Mouse (Mus musculus) heart, embryonic 16.5 days (tissue): ENCODE measurements around the gene Slc16a4. TPM values are rescaled to one million over a fixed set of nuclear protein-coding genes. Genes with fewer than 3 reads are reported as not detected.
A peak's percentile ranks its signal among the peaks of the same experiment; 100 is the strongest.

Experiments used
- ATAC-seq: fragments of 200-750 bp; cut with Nextera tagmentation; replicated peaks from 2 replicates; pipeline ENCODE4 v1.8.0; 2017; ENCODE audit warnings: moderate number of reproducible peaks; ENCODE audit not compliant: insufficient read depth, low FRiP score; ENCODE audit errors: extremely low read depth
- H3K27ac ChIP-seq: fragments of 300-500 bp; sonication (generic); 2 replicates; pipeline ENCODE4 v1.5.1; 2014; ENCODE audit warnings: mild to moderate bottlenecking, low read length, control low read depth, moderate library complexity
- H3K27me3 ChIP-seq: fragments of 300-500 bp; sonication (generic); 2 replicates; pipeline ENCODE4 v1.6.1; 2014; ENCODE audit warnings: low read length, mixed read lengths; ENCODE audit not compliant: control insufficient read depth, insufficient read depth
- H3K36me3 ChIP-seq: fragments of 300-500 bp; sonication (generic); 2 replicates; pipeline ENCODE4 v1.6.1; 2014; ENCODE audit not compliant: control insufficient read depth, insufficient read depth
- H3K4me1 ChIP-seq: fragments of 300-500 bp; sonication (generic); 2 replicates; pipeline ENCODE4 v1.6.1; 2014; ENCODE audit warnings: low read length, mixed read lengths; ENCODE audit not compliant: control insufficient read depth, insufficient read depth
- H3K4me2 ChIP-seq: fragments of 300-500 bp; sonication (generic); 2 replicates; pipeline ENCODE4 v1.6.1; 2014; ENCODE audit warnings: low read depth, mild to moderate bottlenecking, control low read depth, low read length
- H3K4me3 ChIP-seq: fragments of 300-500 bp; sonication (generic); 2 replicates; pipeline ENCODE4 v1.5.1; 2014; ENCODE audit warnings: mild to moderate bottlenecking, control low read depth, low read length
- H3K9ac ChIP-seq: fragments of 300-500 bp; sonication (generic); 2 replicates; pipeline ENCODE4 v1.6.1; 2014; ENCODE audit warnings: low read length, control low read depth
- H3K9me3 ChIP-seq: fragments of 300-500 bp; sonication (generic); replicated peaks from 2 replicates; pipeline ENCODE4 v1.6.1; 2016; ENCODE audit warnings: low read length; ENCODE audit not compliant: control insufficient read depth
- WGBS: fragments of 180-500 bp; shearing (Covaris S2); extraction: QIAGEN DNeasy Blood & Tissue Kit; methylation state at CpG from one replicate; pipeline ENCODE4 v1.1.7; 2014; 5-methylcytosine and 5-hydroxymethylcytosine counted together
- polyA plus RNA-seq: library from polyadenylated mRNA; unstranded; fragments of >200 nt; fragmentation: Nextera tagmentation; extraction: Ambion mirVana; gene quantifications from 2 replicates; pipeline ENCODE4 v1.2.1, GENCODE M21; 2015

Gene Slc16a4
- polyA plus RNA-seq, 1 experiment from 2014 or later: 1.2 TPM

DNA sequence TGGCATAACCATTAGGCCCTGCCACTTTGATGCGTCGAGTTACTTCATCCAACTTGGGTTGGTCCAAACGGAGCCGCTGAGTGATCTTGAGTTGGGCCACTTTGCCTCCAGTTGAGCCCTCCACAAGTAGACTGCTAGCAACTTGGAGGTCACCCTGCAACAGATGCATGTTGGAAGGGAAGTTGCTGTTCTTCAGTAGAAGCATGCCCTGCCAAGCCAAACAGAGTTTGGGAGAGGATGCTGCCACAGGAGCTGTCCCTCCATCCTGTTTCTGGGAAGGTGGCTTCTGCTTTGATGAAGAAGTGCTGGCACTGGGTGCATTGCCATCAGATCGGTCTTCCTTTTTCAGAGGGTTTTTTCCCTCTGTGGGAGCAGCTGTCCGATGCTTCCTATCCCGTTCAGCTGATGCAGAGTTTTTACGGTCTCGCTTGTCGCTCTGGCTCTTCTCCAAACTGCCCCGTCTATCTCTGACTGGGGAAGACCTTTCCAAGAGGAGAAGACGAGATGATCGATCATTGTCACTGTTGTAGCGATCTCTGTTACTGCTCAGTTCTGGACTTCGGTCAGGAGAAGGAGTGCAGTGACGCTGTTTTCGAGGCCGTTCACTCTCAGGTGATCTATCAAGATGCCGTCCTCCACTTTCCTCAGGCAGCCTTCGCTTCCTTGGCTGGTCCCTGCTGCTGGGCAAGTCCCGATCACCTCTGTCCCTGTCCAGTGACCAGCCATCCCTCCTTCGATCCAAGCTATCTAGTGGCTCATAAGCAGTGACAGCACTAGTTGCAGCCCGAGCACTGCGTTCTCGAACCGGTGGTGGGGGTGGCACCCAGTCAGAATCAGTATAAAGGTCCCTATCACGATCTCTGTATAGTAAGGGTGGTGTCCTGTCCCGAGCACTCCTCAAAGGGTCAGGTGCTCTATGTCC lies 39.7 kb downstream of the Slc16a4 start:
- Histone ChIP-seq H3K4me2 (peak overlapping the region; percentile 95), H3K27me3 (no peaks in the 10 kb centered on the region), H3K4me1 (peaks cover 30% of the 10 kb centered on the region), H3K27ac (no peak overlapping the region), H3K9ac (peak overlapping the region; percentile 95), H3K9me3 (no peaks in the 10 kb centered on the region), H3K4me3 (peak overlapping the region; percentile 99), H3K36me3 (peaks cover 20% of the 10 kb centered on the region)
- no peak for ATAC-seq
- 42% methylated on average over 28 of the region's 28 CpGs for WGBS

DNA sequence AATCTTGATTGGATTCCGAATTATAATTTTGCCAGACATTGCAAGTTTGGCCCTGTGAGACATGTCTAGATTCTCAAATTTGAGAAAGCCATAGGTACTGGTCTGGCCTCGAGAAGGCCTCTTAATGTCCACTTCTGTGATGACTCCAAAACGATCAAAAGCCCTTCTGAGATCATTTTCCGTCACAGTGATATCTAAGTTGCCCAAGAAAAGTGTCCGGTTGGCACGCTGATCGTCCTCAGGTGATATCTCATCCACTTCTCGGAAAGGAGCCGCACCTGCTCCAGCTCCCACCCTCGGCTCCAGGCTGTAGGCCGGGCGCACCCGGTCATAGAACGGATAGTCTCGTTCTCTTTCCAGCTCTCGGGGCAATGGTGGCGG lies 40.7 kb downstream of the Slc16a4 start:
- Histone ChIP-seq H3K4me1 (peaks cover 30% of the 10 kb centered on the region), H3K36me3 (peaks cover 18% of the 10 kb centered on the region; the same call in 1 of the 2 replicates), H3K9ac (peak overlapping the region; percentile 95), H3K27ac (peak overlapping the region; percentile 98), H3K9me3 (no peaks in the 10 kb centered on the region), H3K4me2 (peak overlapping the region; percentile 95), H3K27me3 (no peaks in the 10 kb centered on the region), H3K4me3 (peak overlapping the region; percentile 99)
- no peak for ATAC-seq
- 13% methylated on average over 17 of the region's 17 CpGs for WGBS

- Histone ChIP-seq H3K36me3 (peaks cover 18% of the 10 kb centered on the region; the same call in 1 of the 2 replicates), H3K9ac (peak overlapping the region; percentile 95), H3K4me2 (peak overlapping the region; percentile 95), H3K27ac (peak overlapping the region; percentile 98), H3K27me3 (no peaks in the 10 kb centered on the region), H3K4me1 (peaks cover 30% of the 10 kb centered on the region), H3K9me3 (no peaks in the 10 kb centered on the region), H3K4me3 (peak overlapping the region; percentile 99)
- peak; percentile 16; the same call in 1 of the 2 replicates for ATAC-seq
- under 1% methylated on average over 75 of the region's 75 CpGs for WGBS
Measured at GRCm38 (mm10) chr3:107332127-107332959, 41.3 kb downstream of the Slc16a4 start.

DNA sequence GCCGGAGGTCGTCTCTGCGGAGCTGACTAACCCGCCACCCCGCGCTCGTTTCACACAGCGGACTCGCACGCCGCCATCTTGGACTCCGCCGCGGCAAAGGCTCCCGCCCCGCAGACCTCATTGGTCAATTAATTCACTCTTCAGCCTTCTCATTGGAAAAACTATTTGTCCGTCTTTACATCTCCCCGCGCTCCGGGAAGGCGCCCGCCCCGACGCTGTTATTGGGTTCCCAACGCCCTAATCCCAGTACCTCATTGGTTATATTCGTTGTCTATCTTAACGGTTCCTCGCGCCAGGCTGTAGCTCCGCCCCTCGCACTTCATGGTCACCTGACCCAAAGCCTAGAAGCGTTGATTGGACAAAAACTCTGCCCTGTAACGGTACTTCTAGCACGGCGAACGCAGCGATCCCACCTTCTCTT lies 41.9 kb downstream of the Slc16a4 start:
- peaks cover 28% of the 10 kb centered on the region for H3K4me1 ChIP-seq
- peak; percentile 95 for ATAC-seq
- H3K27me3 ChIP-seq: no peaks in the 10 kb centered on the region
- peak overlapping the region; percentile 95; the same call in 1 of the 2 replicates for H3K4me2 ChIP-seq
- H3K36me3 ChIP-seq: peaks cover 15% of the 10 kb centered on the region; the same call in 1 of the 2 replicates
- H3K9me3 ChIP-seq: no peaks in the 10 kb centered on the region
- H3K9ac ChIP-seq: peak overlapping the region; percentile 95
- peak overlapping the region; percentile 99 for H3K27ac ChIP-seq
- WGBS: under 1% methylated on average over 37 of the region's 37 CpGs
- peak overlapping the region; percentile 99 for H3K4me3 ChIP-seq

DNA sequence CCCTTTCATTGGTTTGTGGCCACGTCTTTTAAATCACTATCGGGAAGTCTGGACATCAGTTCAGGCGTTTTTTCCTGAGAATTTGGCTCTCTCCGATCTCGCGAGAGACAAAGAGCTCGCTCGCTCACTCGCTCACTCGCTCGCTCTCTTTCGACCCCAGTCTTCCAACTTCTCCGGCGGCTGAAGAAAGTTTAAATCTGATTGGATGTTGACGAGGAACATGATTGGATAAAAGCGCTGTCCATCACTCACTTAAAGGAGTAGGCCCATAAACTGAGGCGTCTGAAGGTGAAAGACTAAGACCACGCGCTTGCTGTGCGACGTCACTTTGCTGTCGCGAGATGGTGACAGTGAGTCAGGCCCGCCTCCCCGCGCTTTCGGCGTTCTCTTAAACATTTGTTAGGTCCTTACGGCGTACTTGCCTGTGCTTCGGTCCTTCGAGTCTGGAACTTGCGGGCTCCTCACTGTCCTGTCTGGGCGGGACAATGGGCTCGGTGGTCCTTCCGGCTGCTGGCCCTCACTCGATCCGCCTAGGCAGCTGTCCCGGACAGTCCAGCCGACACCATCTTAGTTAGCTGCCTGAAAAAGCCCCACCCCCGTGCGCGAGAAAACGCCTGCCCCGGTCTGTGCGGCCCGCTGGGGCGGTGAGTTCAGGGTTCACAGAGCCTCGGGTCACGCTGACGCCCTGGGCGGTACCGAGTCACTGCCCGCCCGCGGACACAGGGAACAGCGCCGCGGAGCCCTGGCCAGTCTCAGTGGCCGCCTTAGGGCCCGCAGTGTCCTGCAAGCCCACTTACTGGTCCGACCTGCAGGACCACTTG lies 42.6 kb downstream of the Slc16a4 start, which contains the start of gene Rbm15:
Gene Rbm15 (minus strand): TSS at position 293 of the 821 bp plus-strand sequence.
- H3K9me3 ChIP-seq: no peaks in the 10 kb centered on the region

GRCm38 (mm10) chr3:107334202-107334934 lies 43.3 kb downstream of the Slc16a4 start:
- ATAC-seq: no peak
- Histone ChIP-seq H3K9ac (peak overlapping the region; percentile 95), H3K4me1 (peaks cover 25% of the 10 kb centered on the region), H3K4me3 (peak overlapping the region; percentile 80), H3K9me3 (no peaks in the 10 kb centered on the region), H3K27ac (peak overlapping the region; percentile 99), H3K27me3 (no peaks in the 10 kb centered on the region), H3K36me3 (peaks cover 15% of the 10 kb centered on the region; the same call in 1 of the 2 replicates), H3K4me2 (peak overlapping the region; percentile 92)
- WGBS: 10% methylated on average over 12 of the region's 12 CpGs

More for the DNA sequence above, 42.6 kb downstream of the Slc16a4 start, which contains the start of gene Rbm15:
- H3K4me1 ChIP-seq: peaks cover 27% of the 10 kb centered on the region
- H3K4me2 ChIP-seq: peak within 1 kb of the TSS; percentile 95
- peak within 1 kb of the TSS; percentile 95 for H3K9ac ChIP-seq
- peak within 1 kb of the TSS; percentile 99 for H3K27ac ChIP-seq
- WGBS: under 1% methylated on average over 62 of the region's 62 CpGs
- ATAC-seq: peak; percentile 90
- peaks cover 15% of the 10 kb centered on the region; the same call in 1 of the 2 replicates for H3K36me3 ChIP-seq
- H3K27me3 ChIP-seq: no peaks in the 10 kb centered on the region
- H3K4me3 ChIP-seq: peak within 1 kb of the TSS; percentile 99

GRCm38 (mm10) chr3:107343971-107344370 lies 52.9 kb downstream of the Slc16a4 start:
- Histone ChIP-seq H3K27ac (no peak overlapping the region), H3K27me3 (no peaks in the 10 kb centered on the region), H3K4me2 (no peak overlapping the region), H3K9ac (no peak overlapping the region), H3K4me1 (no peaks in the 10 kb centered on the region), H3K9me3 (no peaks in the 10 kb centered on the region), H3K4me3 (no peak overlapping the region), H3K36me3 (no peaks in the 10 kb centered on the region)
- WGBS: 37% methylated on average over 3 of the region's 3 CpGs
- ATAC-seq: no peak
